Mouse (Mus musculus) intestine, embryonic 16.5 days (tissue): Measurements from ENCODE around the gene Swt1. TPM values are rescaled to one million over a fixed set of nuclear protein-coding genes. Genes with fewer than 3 reads are reported as not detected.
A peak's percentile ranks its signal among the peaks of the same experiment; 100 is the strongest.
"Not testable (repeated sequence)": the region's sequence is repeated elsewhere in the genome, so short reads cannot be mapped to it uniquely, and the experiment has no call there.

Experiments used
- ATAC-seq: fragments of 200-750 bp; cut with Nextera tagmentation; 2 replicates; pipeline ENCODE4 v1.8.0; 2017; ENCODE audit warnings: moderate TSS enrichment, moderate library complexity
- H3K27ac ChIP-seq: fragments of 300-500 bp; sonication (generic); 2 replicates; pipeline ENCODE4 v1.5.1; 2014; ENCODE audit warnings: mild to moderate bottlenecking, low read length
- H3K27me3 ChIP-seq: fragments of 300-500 bp; sonication (generic); replicated peaks from 2 replicates; pipeline ENCODE4 v1.6.1; 2014; ENCODE audit warnings: low read length, control low read depth, mixed read lengths; ENCODE audit not compliant: control insufficient read depth, insufficient read depth
- H3K36me3 ChIP-seq: fragments of 300-500 bp; sonication (generic); 2 replicates; pipeline ENCODE4 v1.6.1; 2014; ENCODE audit warnings: low read length, control low read depth; ENCODE audit not compliant: control insufficient read depth, insufficient read depth
- H3K4me1 ChIP-seq: fragments of 300-500 bp; sonication (generic); 2 replicates; pipeline ENCODE4 v1.6.1; 2014; ENCODE audit warnings: low read length, control low read depth, mixed read lengths; ENCODE audit not compliant: control insufficient read depth, insufficient read depth
- H3K4me2 ChIP-seq: fragments of 300-500 bp; sonication (generic); 2 replicates; pipeline ENCODE4 v1.6.1; 2014; ENCODE audit warnings: low read depth, low read length, control low read depth
- H3K4me3 ChIP-seq: fragments of 300-500 bp; sonication (generic); 2 replicates; pipeline ENCODE4 v1.5.1; 2014; ENCODE audit warnings: mild to moderate bottlenecking, low read length
- H3K9ac ChIP-seq: fragments of 300-500 bp; sonication (generic); 2 replicates; pipeline ENCODE4 v1.6.1; 2014; ENCODE audit warnings: low read depth, low read length
- H3K9me3 ChIP-seq: fragments of 300-500 bp; sonication (generic); 2 replicates; pipeline ENCODE4 v1.6.1; 2016; ENCODE audit warnings: low read length, control low read depth; ENCODE audit not compliant: control insufficient read depth
- WGBS: fragments of 180-500 bp; shearing (Covaris S2); extraction: QIAGEN DNeasy Blood & Tissue Kit; methylation state at CpG from one replicate; pipeline ENCODE4 v1.1.7; 2014; 5-methylcytosine and 5-hydroxymethylcytosine counted together
- polyA plus RNA-seq: library from polyadenylated mRNA; unstranded; fragments of >200 nt; fragmentation: Nextera tagmentation; extraction: Ambion mirVana; gene quantifications from 2 replicates; pipeline ENCODE4 v1.2.1, GENCODE M21; 2015

The Swt1 gene
- polyA plus RNA-seq, result 30.9 and 31.9 TPM in 2 replicates

GRCm38 (mm10) chr1:151428263-151429221 is at the start of gene Swt1, which contains the start of gene Trmt1l:
Swt1 (minus strand) TSS chr1:151428455.
Trmt1l (plus strand) TSS chr1:151428542.
- peak within 1 kb of the TSS; percentile 95 for H3K9ac ChIP-seq
- WGBS, result under 1% methylated on average over 74 of the region's 74 CpGs
- H3K27me3 ChIP-seq, result no peaks in the 10 kb centered on the region
- peak within 1 kb of the TSS; percentile 67 for H3K4me2 ChIP-seq
- peaks cover 9% of the 10 kb centered on the region for H3K4me1 ChIP-seq
- H3K27ac ChIP-seq, result peak within 1 kb of the TSS; percentile 97
- no peaks in the 10 kb centered on the region for H3K36me3 ChIP-seq
- ATAC-seq, result peak; percentile 98
- no peaks in the 10 kb centered on the region for H3K9me3 ChIP-seq
- H3K4me3 ChIP-seq, result peak within 1 kb of the TSS; percentile 95

GRCm38 (mm10) chr1:151472386-151472785 is 44.1 kb upstream of the Swt1 start:
- peaks cover 11% of the 10 kb centered on the region; the same call in 1 of the 2 replicates for H3K36me3 ChIP-seq
- ATAC-seq, H3K27me3 ChIP-seq, H3K9me3 ChIP-seq, H3K4me3 ChIP-seq, H3K4me2 ChIP-seq, H3K9ac ChIP-seq, H3K27ac ChIP-seq, H3K4me1 ChIP-seq: not testable (repeated sequence)
- WGBS, result 93% methylated on average over 8 of the region's 8 CpGs

GRCm38 (mm10) chr1:151471429-151471828 is 43.2 kb upstream of the Swt1 start:
- no peak for ATAC-seq
- no peaks in the 10 kb centered on the region for H3K27me3 ChIP-seq
- H3K4me2 ChIP-seq, result no peak overlapping the region
- H3K9me3 ChIP-seq, result no peaks in the 10 kb centered on the region
- H3K4me1 ChIP-seq, result no peaks in the 10 kb centered on the region
- no peak overlapping the region for H3K4me3 ChIP-seq
- peaks cover 13% of the 10 kb centered on the region; the same call in 1 of the 2 replicates for H3K36me3 ChIP-seq
- no peak overlapping the region for H3K9ac ChIP-seq
- 56% methylated on average over 7 of the region's 7 CpGs for WGBS
- no peak overlapping the region for H3K27ac ChIP-seq

DNA sequence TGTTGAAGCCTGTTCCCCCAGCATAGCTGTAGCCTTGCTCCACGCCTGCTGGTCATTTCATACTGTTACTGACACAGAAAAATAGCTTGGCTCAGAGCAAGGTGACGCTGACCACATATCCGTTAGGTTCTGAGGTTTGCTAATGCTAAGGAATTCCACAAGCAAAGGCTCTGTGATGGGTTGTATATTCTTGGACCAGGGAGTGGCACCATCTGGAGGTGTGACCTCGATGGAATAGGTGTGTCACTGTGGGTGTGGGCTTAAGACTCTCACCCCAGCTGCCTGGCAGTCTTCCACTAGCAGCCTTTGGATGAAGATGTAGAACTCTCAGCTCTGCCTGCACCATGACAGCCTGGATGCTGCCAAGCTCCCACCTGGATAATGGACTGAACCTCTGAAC is 38.3 kb upstream of the Swt1 start:
- WGBS, result 83% methylated on average over 4 of the region's 4 CpGs
- no peak overlapping the region for H3K9ac ChIP-seq
- no peak overlapping the region for H3K27ac ChIP-seq
- no peaks in the 10 kb centered on the region for H3K9me3 ChIP-seq
- no peak for ATAC-seq
- no peak overlapping the region for H3K4me3 ChIP-seq
- no peaks in the 10 kb centered on the region for H3K27me3 ChIP-seq
- no peak overlapping the region for H3K4me2 ChIP-seq
- 0 out of 2 replicates have a peak, but pooled peaks cover 2% of the 10 kb centered on the region for H3K36me3 ChIP-seq
- no peaks in the 10 kb centered on the region for H3K4me1 ChIP-seq

GRCm38 (mm10) chr1:151464914-151465313 is 36.7 kb upstream of the Swt1 start:
- H3K9ac ChIP-seq, result no peak overlapping the region
- no peaks in the 10 kb centered on the region for H3K27me3 ChIP-seq
- no peak overlapping the region for H3K4me2 ChIP-seq
- no peak for ATAC-seq
- H3K4me1 ChIP-seq, result no peaks in the 10 kb centered on the region
- H3K36me3 ChIP-seq, result 0 out of 2 replicates have a peak, but pooled peaks cover 2% of the 10 kb centered on the region
- no peak overlapping the region for H3K27ac ChIP-seq
- 66% methylated on average over 4 of the region's 4 CpGs for WGBS
- no peak overlapping the region for H3K4me3 ChIP-seq
- no peaks in the 10 kb centered on the region for H3K9me3 ChIP-seq

GRCm38 (mm10) chr1:151461265-151461664 is 33.0 kb upstream of the Swt1 start:
- no peaks in the 10 kb centered on the region for H3K4me1 ChIP-seq
- H3K27ac ChIP-seq, result no peak overlapping the region
- ATAC-seq, result no peak
- 78% methylated on average over 9 of the region's 9 CpGs for WGBS
- peaks cover 5% of the 10 kb centered on the region for H3K36me3 ChIP-seq
- H3K9ac ChIP-seq, result no peak overlapping the region
- H3K4me3 ChIP-seq, result no peak overlapping the region
- H3K27me3 ChIP-seq, result no peaks in the 10 kb centered on the region
- no peaks in the 10 kb centered on the region for H3K9me3 ChIP-seq
- H3K4me2 ChIP-seq, result no peak overlapping the region

DNA sequence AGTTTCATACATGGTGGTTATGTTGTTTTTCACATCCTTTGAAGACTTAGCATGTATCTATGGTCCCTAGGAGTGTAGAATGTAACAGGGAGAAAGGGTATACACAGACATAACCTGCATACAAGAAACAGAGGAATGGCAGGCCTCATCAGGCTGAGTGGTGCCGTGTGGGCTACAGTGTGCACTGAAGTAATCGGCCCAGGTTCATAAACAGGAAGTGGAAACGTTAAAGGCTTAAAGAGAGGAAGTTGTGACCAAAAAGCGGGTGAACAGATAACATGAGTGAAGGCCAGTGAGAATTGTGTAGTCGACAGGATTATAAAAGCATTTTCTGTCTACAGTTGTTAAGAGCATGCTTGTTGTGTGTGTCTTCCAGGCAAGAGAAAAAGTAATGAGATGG is 28.8 kb upstream of the Swt1 start:
- Histone ChIP-seq H3K4me2 (no peak overlapping the region), H3K36me3 (peaks cover 12% of the 10 kb centered on the region), H3K9ac (no peak overlapping the region), H3K4me3 (no peak overlapping the region), H3K9me3 (no peaks in the 10 kb centered on the region), H3K27ac (no peak overlapping the region), H3K27me3 (no peaks in the 10 kb centered on the region), H3K4me1 (no peaks in the 10 kb centered on the region)
- ATAC-seq, result no peak
- 76% methylated on average over 5 of the region's 5 CpGs for WGBS

DNA sequence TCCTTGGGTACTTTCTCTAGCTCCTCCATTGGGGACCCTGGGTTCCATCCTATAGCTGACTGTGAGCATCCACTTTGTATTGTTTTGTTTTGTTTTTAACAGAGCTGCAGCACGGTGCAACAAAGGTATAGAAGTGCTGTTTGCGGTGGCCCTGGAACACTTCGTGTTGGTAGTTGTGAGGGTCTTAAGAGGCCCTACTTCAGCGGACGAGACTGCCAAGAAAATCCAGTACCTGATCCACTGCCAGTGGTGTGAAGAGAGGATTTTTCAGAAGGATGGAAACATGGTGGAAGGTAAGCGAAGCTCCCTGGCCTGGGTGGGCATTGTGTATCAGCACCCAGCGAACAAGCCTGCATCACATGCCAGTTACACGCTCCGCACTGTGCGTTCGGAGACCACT is 23.7 kb upstream of the Swt1 start:
- peaks cover 23% of the 10 kb centered on the region for H3K36me3 ChIP-seq
- no peak overlapping the region for H3K4me3 ChIP-seq
- no peak overlapping the region for H3K27ac ChIP-seq
- no peak for ATAC-seq
- no peak overlapping the region for H3K9ac ChIP-seq
- H3K4me2 ChIP-seq, result no peak overlapping the region
- H3K4me1 ChIP-seq, result no peaks in the 10 kb centered on the region
- WGBS, result 97% methylated on average over 11 of the region's 11 CpGs
- H3K27me3 ChIP-seq, result no peaks in the 10 kb centered on the region
- no peaks in the 10 kb centered on the region for H3K9me3 ChIP-seq

DNA sequence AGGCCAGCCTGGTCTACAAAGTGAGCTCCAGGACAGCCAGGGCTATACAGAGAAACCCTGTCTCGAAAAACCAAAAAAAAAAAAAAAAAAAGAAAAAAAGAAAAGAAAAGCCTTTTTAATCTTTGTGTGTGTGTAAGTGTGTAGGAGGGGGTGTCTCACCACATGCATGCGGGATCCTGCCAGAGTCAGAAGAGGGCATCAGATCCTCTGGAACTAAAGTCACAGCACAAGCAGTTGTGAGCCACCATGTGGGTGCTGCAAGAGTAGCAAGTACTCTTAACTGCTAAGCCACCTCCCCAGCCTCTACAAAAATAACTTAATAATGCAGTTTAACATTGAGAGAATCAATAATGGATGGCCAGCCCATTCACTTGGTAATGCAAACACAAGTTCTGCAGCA is 22.6 kb upstream of the Swt1 start:
- H3K36me3 ChIP-seq, result peaks cover 28% of the 10 kb centered on the region
- ATAC-seq, result no peak
- H3K9ac ChIP-seq, result no peak overlapping the region
- no peaks in the 10 kb centered on the region for H3K9me3 ChIP-seq
- H3K27me3 ChIP-seq, result no peaks in the 10 kb centered on the region
- H3K4me1 ChIP-seq, result no peaks in the 10 kb centered on the region
- no peak overlapping the region for H3K4me3 ChIP-seq
- H3K27ac ChIP-seq, result no peak overlapping the region
- no peak overlapping the region for H3K4me2 ChIP-seq
- 96% methylated on average over 1 of the region's 2 CpGs for WGBS
